Comparison of ENCODE assay signal across 16 mouse cellular contexts in genomic region chr13:99961661-99962060, GRCm38 (mm10).
"Had no signal": no experiment of that assay in that cellular context is flagged by ENCODE, and none has a peak within 500 bp of the region (broad histone marks: within the 10 kb centered on the region; RNA-seq: fewer than 3 reads in every experiment).

No protein-coding gene starts in this region.

- DNase-seq: heart, postnatal 10 days; heart, postnatal 14 days; heart, postnatal 36 days; heart, postnatal 4 days; kidney, adult 11 months; kidney, adult 18-20 months; kidney, adult 2 months; kidney, adult 8-10 months; kidney, adult 9 months; kidney, postnatal 10 days; kidney, postnatal 14 days; kidney, postnatal 25 days; kidney, postnatal 36 days; kidney, postnatal 4 days; layer of hippocampus, adult 9-11 months; layer of hippocampus, postnatal 36 days had no signal
